Mouse (Mus musculus) heart, embryonic 14.5 days (tissue): ENCODE measurements around the gene Fgd2. TPM values are rescaled to one million over a fixed set of nuclear protein-coding genes. Genes with fewer than 3 reads are reported as not detected.

Experiments
- ATAC-seq: fragments of 200-750 bp; cut with Nextera tagmentation; 2 replicates; pipeline ENCODE4 v1.8.0; 2017; ENCODE audit warnings: low read depth, moderate TSS enrichment; ENCODE audit not compliant: insufficient number of reproducible peaks, insufficient read depth, low FRiP score
- H3K27ac ChIP-seq, 2 experiments: fragments of 200-500 bp in 1 of 2; fragments of 300-500 bp in 1 of 2; sonication (generic) in 1 of 2; replicated peaks in 1 of 2; 2 replicates each; pipeline ENCODE4 v1.5.1; 2012 to 2014; ENCODE audit warnings: low read depth in 2 of 2, low read length in 2 of 2, control low read depth in 1 of 2, mild to moderate bottlenecking in 1 of 2, mixed read lengths in 1 of 2; ENCODE audit not compliant: control insufficient read depth in 1 of 2, insufficient read depth in 1 of 2
- H3K27me3 ChIP-seq: fragments of 300-500 bp; sonication (generic); 2 replicates; pipeline ENCODE4 v1.6.1; 2014; ENCODE audit warnings: mild to moderate bottlenecking, low read length, control low read depth; ENCODE audit not compliant: control insufficient read depth, insufficient read depth
- H3K36me3 ChIP-seq: fragments of 300-500 bp; sonication (generic); 2 replicates; pipeline ENCODE4 v1.6.1; 2014; ENCODE audit warnings: mild to moderate bottlenecking, control low read depth, low read length, mixed read lengths; ENCODE audit not compliant: control insufficient read depth, insufficient read depth
- H3K4me1 ChIP-seq, 2 experiments: fragments of 200-500 bp in 1 of 2; fragments of 300-500 bp in 1 of 2; sonication (generic) in 1 of 2; 2 replicates each; pipeline ENCODE4 v1.6.1; 2012 to 2014; ENCODE audit warnings: low read length in 2 of 2, control low read depth in 1 of 2, mixed read lengths in 1 of 2; ENCODE audit not compliant: control insufficient read depth in 2 of 2, insufficient read depth in 2 of 2
- H3K4me2 ChIP-seq: fragments of 300-500 bp; sonication (generic); 2 replicates; pipeline ENCODE4 v1.6.1; 2014; ENCODE audit warnings: mild to moderate bottlenecking, low read length
- H3K4me3 ChIP-seq, 2 experiments: fragments of 200-500 bp in 1 of 2; fragments of 300-500 bp in 1 of 2; sonication (generic) in 1 of 2; 2 replicates each; pipeline ENCODE4 v1.5.1; 2012 to 2014; ENCODE audit warnings: low read length in 2 of 2, mild to moderate bottlenecking in 2 of 2, control low read depth in 1 of 2, low read depth in 1 of 2, moderate library complexity in 1 of 2; ENCODE audit not compliant: control insufficient read depth in 1 of 2, insufficient read depth in 1 of 2
- H3K9ac ChIP-seq: fragments of 300-500 bp; sonication (generic); 2 replicates; pipeline ENCODE4 v1.6.1; 2014; ENCODE audit warnings: mild to moderate bottlenecking, low read length
- H3K9me3 ChIP-seq: fragments of 300-500 bp; sonication (generic); 2 replicates; pipeline ENCODE4 v1.6.1; 2016; ENCODE audit warnings: low read length, control low read depth; ENCODE audit not compliant: control insufficient read depth
- WGBS: fragments of 180-500 bp; shearing (Covaris S2); extraction: QIAGEN DNeasy Blood & Tissue Kit; methylation state at CpG from one replicate; pipeline ENCODE4 v1.1.7; 2014; 5-methylcytosine and 5-hydroxymethylcytosine counted together
- polyA plus RNA-seq: library from polyadenylated mRNA; unstranded; fragments of >200 nt; fragmentation: Nextera tagmentation; extraction: Ambion mirVana; gene quantifications from 2 replicates; pipeline ENCODE4 v1.2.1, GENCODE M21; 2014

Gene Fgd2
- polyA plus RNA-seq, 1 experiment from 2014 or later, result 2.8 TPM

- Histone ChIP-seq H3K27ac (no peak overlapping the region), H3K36me3 (no peaks in the 10 kb centered on the region), H3K9me3 (no peaks in the 10 kb centered on the region), H3K9ac (no peak overlapping the region), H3K4me1 (peaks cover 11 to 16% of the 10 kb centered on the region in 2 experiments), H3K27me3 (no peaks in the 10 kb centered on the region), H3K4me3 (no peak overlapping the region), H3K4me2 (no peak overlapping the region)
- ATAC-seq, result no peak
- 41% methylated on average over 8 of the region's 8 CpGs for WGBS
Observed at GRCm38 (mm10) chr17:29411821-29412425, 51.2 kb downstream of the Fgd2 start.

GRCm38 (mm10) chr17:29414566-29414965, 53.9 kb downstream of the Fgd2 start:
- no peak overlapping the region for H3K4me3 ChIP-seq
- H3K9me3 ChIP-seq, result no peaks in the 10 kb centered on the region
- 75% methylated on average over 2 of the region's 2 CpGs for WGBS
- H3K36me3 ChIP-seq, result no peaks in the 10 kb centered on the region
- no peak overlapping the region for H3K9ac ChIP-seq
- H3K27me3 ChIP-seq, result no peaks in the 10 kb centered on the region
- no peak overlapping the region for H3K27ac ChIP-seq
- peaks cover 14 to 22% of the 10 kb centered on the region in 2 experiments for H3K4me1 ChIP-seq
- no peak for ATAC-seq
- no peak overlapping the region for H3K4me2 ChIP-seq

GRCm38 (mm10) chr17:29415761-29416662, 55.3 kb downstream of the Fgd2 start:
- peak overlapping the region; percentile 29 to 34 for H3K4me3 ChIP-seq
- no peaks in the 10 kb centered on the region for H3K27me3 ChIP-seq
- 14% methylated on average over 31 of the region's 31 CpGs for WGBS
- peak overlapping the region; percentile 68 for H3K4me2 ChIP-seq
- H3K9ac ChIP-seq, result peak overlapping the region; percentile 66
- peak; percentile 46 for ATAC-seq
- H3K27ac ChIP-seq, result peak overlapping the region; percentile 25 to 40; a peak in 1 of 4 replicates
- H3K4me1 ChIP-seq, result peaks cover 23 to 31% of the 10 kb centered on the region in 2 experiments
- H3K9me3 ChIP-seq, result no peaks in the 10 kb centered on the region
- H3K36me3 ChIP-seq, result no peaks in the 10 kb centered on the region

- no peaks in the 10 kb centered on the region for H3K9me3 ChIP-seq
- WGBS, result 62% methylated on average over 5 of the region's 5 CpGs
- H3K4me2 ChIP-seq, result peak overlapping the region; percentile 68
- no peak overlapping the region for H3K27ac ChIP-seq
- peaks cover 23 to 31% of the 10 kb centered on the region in 2 experiments for H3K4me1 ChIP-seq
- H3K4me3 ChIP-seq, result no peak overlapping the region
- H3K27me3 ChIP-seq, result no peaks in the 10 kb centered on the region
- no peak overlapping the region for H3K9ac ChIP-seq
- ATAC-seq, result no peak
- H3K36me3 ChIP-seq, result no peaks in the 10 kb centered on the region
Observed at GRCm38 (mm10) chr17:29416757-29417156, 56.0 kb downstream of the Fgd2 start.

GRCm38 (mm10) chr17:29418758-29419380, 58.2 kb downstream of the Fgd2 start:
- no peaks in the 10 kb centered on the region for H3K27me3 ChIP-seq
- H3K9ac ChIP-seq, result no peak overlapping the region
- no peaks in the 10 kb centered on the region for H3K9me3 ChIP-seq
- H3K4me2 ChIP-seq, result no peak overlapping the region
- peaks cover 23 to 31% of the 10 kb centered on the region in 2 experiments for H3K4me1 ChIP-seq
- 65% methylated on average over 3 of the region's 3 CpGs for WGBS
- no peak overlapping the region for H3K27ac ChIP-seq
- H3K36me3 ChIP-seq, result no peaks in the 10 kb centered on the region
- ATAC-seq, result no peak
- no peak overlapping the region for H3K4me3 ChIP-seq

- no peaks in the 10 kb centered on the region for H3K27me3 ChIP-seq
- ATAC-seq, result no peak
- peak overlapping the region in 1 of 2 experiments; percentile 37; a peak in 1 of 4 replicates for H3K27ac ChIP-seq
Observed at GRCm38 (mm10) chr17:29419976-29420739, 59.4 kb downstream of the Fgd2 start.

GRCm38 (mm10) chr17:29421319-29421718, 60.6 kb downstream of the Fgd2 start:
- H3K27me3 ChIP-seq, result no peaks in the 10 kb centered on the region
- no peak for ATAC-seq
- H3K27ac ChIP-seq, result no peak overlapping the region
- no peak overlapping the region for H3K9ac ChIP-seq
- H3K4me2 ChIP-seq, result no peak overlapping the region
- no peak overlapping the region for H3K4me3 ChIP-seq
- no peaks in the 10 kb centered on the region for H3K36me3 ChIP-seq
- H3K9me3 ChIP-seq, result no peaks in the 10 kb centered on the region
- H3K4me1 ChIP-seq, result peaks cover 17 to 24% of the 10 kb centered on the region in 2 experiments
- WGBS, result 76% methylated on average over 3 of the region's 3 CpGs

More at GRCm38 (mm10) chr17:29419976-29420739, 59.4 kb downstream of the Fgd2 start:
- peaks cover 23 to 31% of the 10 kb centered on the region in 2 experiments for H3K4me1 ChIP-seq
- H3K9me3 ChIP-seq, result no peaks in the 10 kb centered on the region
- H3K4me2 ChIP-seq, result peak overlapping the region; percentile 2; the same call in 1 of the 2 replicates
- 37% methylated on average over 12 of the region's 12 CpGs for WGBS
- no peaks in the 10 kb centered on the region for H3K36me3 ChIP-seq
- no peak overlapping the region for H3K4me3 ChIP-seq
- no peak overlapping the region for H3K9ac ChIP-seq
